Mouse (Mus musculus) liver, embryonic 14.5 days (tissue): ENCODE data around the gene Bag6.
A peak's percentile ranks its signal among the peaks of the same experiment; 100 is the strongest.

ENCODE experiments used
- CTCF ChIP-seq: IDR thresholded peaks from 2 replicates; pipeline ENCODE4 v1.5.1; 2016; ENCODE audit warnings: antibody characterized with exemption, low read depth, control low read depth
- EP300 ChIP-seq: IDR thresholded peaks from 2 replicates; pipeline ENCODE4 v1.6.1; 2016; ENCODE audit warnings: antibody characterized with exemption, low read depth

GRCm38 (mm10) chr17:35195631-35196320, 60.8 kb downstream of the Bag6 start:
- TF ChIP-seq CTCF (peak; percentile 88), EP300 (no peak)
